Mouse (Mus musculus) monocyte, adult 5-6 weeks (primary cell): ENCODE results near the gene Krt33a. TPM values are rescaled to one million over a fixed set of nuclear protein-coding genes. Genes with fewer than 3 reads are reported as not detected.

Experiments
- ATAC-seq: fragments of 153-309, 156-312 bp; replicated peaks from 2 replicates; pipeline ENCODE4 v1.8.0; 2017; ENCODE audit warnings: mild to moderate bottlenecking; ENCODE audit not compliant: low TSS enrichment, insufficient number of reproducible peaks, severe bottlenecking, poor library complexity, low FRiP score
- total RNA-seq: library from RNA; stranded (forward); fragments of 200-1000, 200-491, 200-594 nt; gene quantifications from 3 replicates; pipeline ENCODE4 v1.2.3, GENCODE M21; 2017

Krt33a gene
- total RNA-seq, 1 experiment from 2014 or later, result not detected

- ATAC-seq, result no peak
Observed at GRCm38 (mm10) chr11:99990571-99990970, 25.4 kb downstream of the Krt33a start.

GRCm38 (mm10) chr11:99989881-99990405 is 26.1 kb downstream of the Krt33a start:
- ATAC-seq, result no peak

GRCm38 (mm10) chr11:99988530-99988929 is 27.5 kb downstream of the Krt33a start:
- ATAC-seq, result no peak

- no peak for ATAC-seq
Observed at GRCm38 (mm10) chr11:99986180-99986647, 29.8 kb downstream of the Krt33a start, which contains the start of gene Krtap16-1. TSS of gene Krtap16-1 (minus strand) at chr11:99986597.

- ATAC-seq, result no peak
Observed at GRCm38 (mm10) chr11:99985291-99986092, 30.5 kb downstream of the Krt33a start.

GRCm38 (mm10) chr11:99983442-99983841 is 32.6 kb downstream of the Krt33a start:
- no peak for ATAC-seq

- no peak for ATAC-seq
Observed at GRCm38 (mm10) chr11:99982731-99983130, 33.3 kb downstream of the Krt33a start.

GRCm38 (mm10) chr11:99978953-99979352 is 37.1 kb downstream of the Krt33a start, which contains the start of gene Krtap29-1:
TSS of gene Krtap29-1 (minus strand) at chr11:99979053.
- ATAC-seq, result no peak

- no peak for ATAC-seq
Observed at GRCm38 (mm10) chr11:99965961-99966360, 50.1 kb downstream of the Krt33a start.

GRCm38 (mm10) chr11:99964213-99964612 is 51.8 kb downstream of the Krt33a start:
- ATAC-seq, result no peak

Other genes starting within 250 kb of the Krt33a start
- gene Gm11595, start 243.3 kb downstream of the Krt33a start, total RNA-seq, result not detected in 3 replicates
- not detected in 3 replicates for gene Krtap4-8, start 235.5 kb downstream of the Krt33a start, total RNA-seq
- gene Krtap4-9, start 231.0 kb downstream of the Krt33a start, total RNA-seq, result not detected in 3 replicates
- gene Gm11596, start 222.7 kb downstream of the Krt33a start, total RNA-seq, result not detected in 3 replicates
- gene Gm11569, start 217.3 kb downstream of the Krt33a start, total RNA-seq, result not detected in 3 replicates
- gene Gm11554, start 211.8 kb downstream of the Krt33a start, total RNA-seq, result not detected in 3 replicates
- not detected in 3 replicates for gene Krtap4-13, start 206.3 kb downstream of the Krt33a start, total RNA-seq
- gene Gm11564, start 200.5 kb downstream of the Krt33a start, total RNA-seq, result not detected in 3 replicates
- gene 2300003K06Rik, start 178.1 kb downstream of the Krt33a start, total RNA-seq, result not detected in 3 replicates
- gene Krtap4-16, start 164.6 kb downstream of the Krt33a start, total RNA-seq, result not detected in 3 replicates
- not detected in 3 replicates for gene Gm11568, start 158.3 kb downstream of the Krt33a start, total RNA-seq
- not detected in 3 replicates for gene Gm11559, start 151.7 kb downstream of the Krt33a start, total RNA-seq
- gene Krtap9-1, start 142.8 kb downstream of the Krt33a start, total RNA-seq, result not detected in 3 replicates
- not detected in 3 replicates for gene Gm11567, start 137.0 kb downstream of the Krt33a start, total RNA-seq
- not detected in 3 replicates for gene Krtap31-1, start 108.3 kb downstream of the Krt33a start, total RNA-seq
- gene Gm11565, start 101.5 kb downstream of the Krt33a start, total RNA-seq, result not detected in 3 replicates
- gene Krtap31-2, start 79.9 kb downstream of the Krt33a start, total RNA-seq, result not detected in 3 replicates
- not detected in 3 replicates for gene Krtap9-5, start 67.7 kb downstream of the Krt33a start, total RNA-seq
- gene Krtap29-1, start 37.2 kb downstream of the Krt33a start, total RNA-seq, result not detected in 3 replicates
- not detected in 3 replicates for gene Krtap16-1, start 29.6 kb downstream of the Krt33a start, total RNA-seq
- not detected in 3 replicates for gene Krtap17-1, start 22.2 kb downstream of the Krt33a start, total RNA-seq
- not detected in 3 replicates for gene Krt33b, start 13.7 kb upstream of the Krt33a start, total RNA-seq
- not detected in 3 replicates for gene Krt34, start 25.3 kb upstream of the Krt33a start, total RNA-seq
- not detected in 3 replicates for gene Krt31, start 34.3 kb upstream of the Krt33a start, total RNA-seq
- gene Krt32, start 72.0 kb upstream of the Krt33a start, total RNA-seq, result not detected in 3 replicates
- gene Krt35, start 80.0 kb upstream of the Krt33a start, total RNA-seq, result not detected in 3 replicates
- gene Krt36, start 89.4 kb upstream of the Krt33a start, total RNA-seq, result not detected in 3 replicates
- gene Krt13, start 105.4 kb upstream of the Krt33a start, total RNA-seq, result not detected in 3 replicates
- not detected in 3 replicates for gene Krt15, start 119.7 kb upstream of the Krt33a start, total RNA-seq
- not detected in 3 replicates for gene Krt19, start 132.5 kb upstream of the Krt33a start, total RNA-seq
- gene Krt9, start 177.0 kb upstream of the Krt33a start, total RNA-seq, result not detected in 3 replicates
- not detected in 3 replicates for gene Krt14, start 191.3 kb upstream of the Krt33a start, total RNA-seq
- gene Krt16, start 232.7 kb upstream of the Krt33a start, total RNA-seq, result not detected in 3 replicates
- gene Krt17, start 244.8 kb upstream of the Krt33a start, total RNA-seq, result not detected in 3 replicates